Mouse (Mus musculus) bone marrow macrophage, adult 2 months (primary cell): Measurements from ENCODE around the gene Prss33. TPM values are rescaled to one million over a fixed set of nuclear protein-coding genes. Genes with fewer than 3 reads are reported as not detected.

Source experiments
- H3K27ac ChIP-seq: 2 replicates; pipeline ENCODE4 v1.5.1; 2012; ENCODE audit warnings: low read depth, low read length; ENCODE audit not compliant: insufficient read depth
- H3K4me1 ChIP-seq: 2 replicates; pipeline ENCODE4 v1.6.1; 2012; ENCODE audit warnings: low read length; ENCODE audit not compliant: control insufficient read depth, insufficient read depth
- H3K4me3 ChIP-seq: 2 replicates; pipeline ENCODE4 v1.5.1; 2012; ENCODE audit warnings: mild to moderate bottlenecking, low read length, moderate library complexity; ENCODE audit not compliant: insufficient read depth
- CTCF ChIP-seq: IDR thresholded peaks from 2 replicates; pipeline ENCODE4 v1.5.1; 2012; ENCODE audit warnings: low read depth, mild to moderate bottlenecking, low read length, moderate library complexity
- POLR2A ChIP-seq: IDR thresholded peaks from 2 replicates; pipeline ENCODE4 v1.6.1; 2012; ENCODE audit warnings: mild to moderate bottlenecking, low read depth, low read length, borderline replicate concordance
- polyA plus RNA-seq: library from polyadenylated mRNA; stranded (reverse); fragments of >200 nt; gene quantifications from 2 replicates; pipeline ENCODE4 v1.2.4, GENCODE M21; 2012; ENCODE audit not compliant: missing spikeins, insufficient read depth, insufficient read length

The Prss33 gene
- polyA plus RNA-seq, 1 experiment = not detected

GRCm38 (mm10) chr17:23854229-23854765, 18.4 kb upstream of the Prss33 start:
- Histone ChIP-seq H3K4me1 (no peaks in the 10 kb centered on the region), H3K4me3 (no peak overlapping the region), H3K27ac (no peak overlapping the region)
- no peak for TF ChIP-seq CTCF
- TF ChIP-seq POLR2A = no peak

GRCm38 (mm10) chr17:23853292-23853691, 17.4 kb upstream of the Prss33 start:
- TF ChIP-seq POLR2A (no peak), CTCF (peak; percentile 26; the same call in 1 of the 2 replicates)
- Histone ChIP-seq H3K27ac (no peak overlapping the region), H3K4me1 (no peaks in the 10 kb centered on the region), H3K4me3 (no peak overlapping the region)

GRCm38 (mm10) chr17:23850853-23851749, 15.2 kb upstream of the Prss33 start:
- no peak overlapping the region for H3K27ac ChIP-seq

GRCm38 (mm10) chr17:23850028-23850427, 14.2 kb upstream of the Prss33 start:
- TF ChIP-seq POLR2A (no peak), CTCF (no peak)
- H3K4me3 ChIP-seq = no peak overlapping the region
- no peak overlapping the region for H3K27ac ChIP-seq
- no peaks in the 10 kb centered on the region for H3K4me1 ChIP-seq

More at GRCm38 (mm10) chr17:23850853-23851749, 15.2 kb upstream of the Prss33 start:
- TF ChIP-seq CTCF (0 out of 2 replicates have a peak, but pooled peaks have one; percentile 11), POLR2A (no peak)
- Histone ChIP-seq H3K4me3 (no peak overlapping the region), H3K4me1 (no peaks in the 10 kb centered on the region)

GRCm38 (mm10) chr17:23843812-23844273, 8.0 kb upstream of the Prss33 start, which contains the start of the genes Prss32 and Prss41:
TSS of gene Prss32 (plus strand) at chr17:23843855.
TSS of gene Prss41 (minus strand) at chr17:23844172.
- H3K4me3 ChIP-seq = no peak within 1 kb of the TSS
- TF ChIP-seq POLR2A = no peak
- TF ChIP-seq CTCF = peak; percentile 59; the same call in 1 of the 2 replicates
- H3K27ac ChIP-seq = no peak within 1 kb of the TSS
- no peaks in the 10 kb centered on the region for H3K4me1 ChIP-seq

- no peak for TF ChIP-seq POLR2A
- TF ChIP-seq CTCF = 0 out of 2 replicates have a peak, but pooled peaks have one; percentile 12
- no peak overlapping the region for H3K4me3 ChIP-seq
These were observed 7.4 kb upstream of the Prss33 start for GRCm38 (mm10) chr17:23843141-23843811.

GRCm38 (mm10) chr17:23841145-23841544, 5.3 kb upstream of the Prss33 start:
- Histone ChIP-seq H3K4me3 (no peak overlapping the region), H3K4me1 (no peaks in the 10 kb centered on the region), H3K27ac (no peak overlapping the region)
- TF ChIP-seq POLR2A = no peak
- 0 out of 2 replicates have a peak, but pooled peaks have one; percentile 26 for TF ChIP-seq CTCF

More at GRCm38 (mm10) chr17:23843141-23843811, 7.4 kb upstream of the Prss33 start:
- Histone ChIP-seq H3K4me1 (no peaks in the 10 kb centered on the region), H3K27ac (no peak overlapping the region)

- H3K4me3 ChIP-seq = no peak overlapping the region
- H3K27ac ChIP-seq = no peak overlapping the region
- peaks cover 14% of the 10 kb centered on the region for H3K4me1 ChIP-seq
- no peak for TF ChIP-seq POLR2A
- no peak for TF ChIP-seq CTCF
These were observed 4.7 kb downstream of the Prss33 start for GRCm38 (mm10) chr17:23831201-23831600.

- Histone ChIP-seq H3K27ac (peak within 1 kb of the TSS; percentile 96), H3K4me1 (peaks cover 14% of the 10 kb centered on the region), H3K4me3 (peak within 1 kb of the TSS; percentile 95)
- TF ChIP-seq CTCF = peak; percentile 88
- no peak for TF ChIP-seq POLR2A
These were observed 6.7 kb downstream of the Prss33 start, which contains the start of gene Elob for GRCm38 (mm10) chr17:23829064-23829619. TSS of gene Elob (minus strand) at chr17:23829136.
